Mouse (Mus musculus) megakaryocyte, embryonic 14.5 days (primary cell): ENCODE data around the gene Cecr2.

Source experiments
- FLI1 ChIP-seq: IDR thresholded peaks from 2 replicates; pipeline ENCODE4 v1.6.1; 2012; ENCODE audit warnings: low read length, inconsistent platforms, mixed read lengths
- GATA1 ChIP-seq: IDR thresholded peaks from 3 replicates; pipeline ENCODE4 v1.6.1; 2012; ENCODE audit warnings: mixed read lengths, low read length, inconsistent platforms, borderline replicate concordance

- TF ChIP-seq GATA1 = no peak
- TF ChIP-seq FLI1 = no peak
These were observed 110.1 kb downstream of the Cecr2 start for GRCm38 (mm10) chr6:120776286-120776685.
